Mouse (Mus musculus): Measurements from ENCODE around the gene Gvin1. TPM values are rescaled to one million over a fixed set of nuclear protein-coding genes. Genes with fewer than 3 reads are reported as not detected.
"Not testable (repeated sequence)": the region's sequence is repeated elsewhere in the genome, so short reads cannot be mapped to it uniquely, and the experiment has no call there.

The Gvin1 gene
- polyA plus RNA-seq (2017; shearing (Covaris generic)): 100 to 1,000 TPM; 108 to 118 TPM

- peak; percentile 81 for ATAC-seq
Observed at GRCm38 (mm10) chr7:106215177-106215576, at the start of gene Gvin1. Gene Gvin1, minus strand, starts transcription at chr7:106215326.

GRCm38 (mm10) chr7:106251844-106252517, 36.9 kb upstream of the Gvin1 start:
- ATAC-seq: no peak

- no peak for ATAC-seq
Observed at GRCm38 (mm10) chr7:106248922-106249321, 33.8 kb upstream of the Gvin1 start.

- no peak for ATAC-seq
Observed at GRCm38 (mm10) chr7:106248245-106248644, 33.1 kb upstream of the Gvin1 start.

- ATAC-seq: no peak
Observed at GRCm38 (mm10) chr7:106245601-106246000, 30.5 kb upstream of the Gvin1 start.

- ATAC-seq: not testable (repeated sequence)
Observed at GRCm38 (mm10) chr7:106240484-106241275, 25.6 kb upstream of the Gvin1 start.

GRCm38 (mm10) chr7:106237192-106237465, 22.0 kb upstream of the Gvin1 start:
- peak; percentile 8 for ATAC-seq

GRCm38 (mm10) chr7:106236327-106237191, 21.4 kb upstream of the Gvin1 start:
- ATAC-seq: peak; percentile 90

- no peak for ATAC-seq
Observed at GRCm38 (mm10) chr7:106235596-106235995, 20.5 kb upstream of the Gvin1 start.

GRCm38 (mm10) chr7:106215910-106216309, 784 bp upstream of the Gvin1 start:
- not testable (repeated sequence) for ATAC-seq

- ATAC-seq: peak; percentile 68
Observed at GRCm38 (mm10) chr7:106213770-106214169, 1.4 kb downstream of the Gvin1 start.

GRCm38 (mm10) chr7:106206630-106207029, 8.5 kb downstream of the Gvin1 start:
- ATAC-seq: peak; percentile 71

- peak; percentile 73 for ATAC-seq
Observed at GRCm38 (mm10) chr7:106177065-106177464, 38.1 kb downstream of the Gvin1 start.

GRCm38 (mm10) chr7:106145013-106145754, 69.9 kb downstream of the Gvin1 start:
- ATAC-seq: peak; percentile 78

- not testable (repeated sequence) for ATAC-seq
Observed at GRCm38 (mm10) chr7:106141128-106141895, 73.8 kb downstream of the Gvin1 start.

GRCm38 (mm10) chr7:106117090-106117948, 97.8 kb downstream of the Gvin1 start:
- not testable (repeated sequence) for ATAC-seq
